Mouse (Mus musculus): Measurements from ENCODE around the gene Mier2. TPM values are rescaled to one million over a fixed set of nuclear protein-coding genes. Genes with fewer than 3 reads are reported as not detected.

Mier2 gene
- total RNA-seq, 2 experiments from 2014 or later = 48.2 to 48.4 TPM

- DNase-seq (ENCODE audit: low spot score in 2 of 2) = no peak
- intact Hi-C loops (cut with DNase I) = no loop called here
Observed at GRCm38 (mm10) chr10:79526661-79527452, 28.1 kb downstream of the Mier2 start.

- intact Hi-C loops (cut with DNase I) = no loop called here
- DNase-seq (ENCODE audit: low spot score in 2 of 2) = no peak
Observed at GRCm38 (mm10) chr10:79525456-79526325, 29.3 kb downstream of the Mier2 start.

GRCm38 (mm10) chr10:79524433-79524832, 30.6 kb downstream of the Mier2 start:
- intact Hi-C loops (cut with DNase I) = no loop called here
- DNase-seq (ENCODE audit: low spot score in 2 of 2) = no peak

- no peak for DNase-seq (ENCODE audit: low spot score in 2 of 2)
Observed at GRCm38 (mm10) chr10:79506709-79507108, 48.3 kb downstream of the Mier2 start.

GRCm38 (mm10) chr10:79502830-79503644, 52.0 kb downstream of the Mier2 start:
- intact Hi-C loops (cut with DNase I) = no loop called here
- DNase-seq (ENCODE audit: low spot score in 2 of 2) = no peak

More at GRCm38 (mm10) chr10:79506709-79507108, 48.3 kb downstream of the Mier2 start:
- intact Hi-C loops (cut with DNase I) = no loop called here

GRCm38 (mm10) chr10:79496701-79497288, 58.2 kb downstream of the Mier2 start:
- DNase-seq (ENCODE audit: low spot score in 2 of 2) = no peak
- intact Hi-C loops (cut with DNase I) = no loop called here

- intact Hi-C loops (cut with DNase I) = no loop called here
- DNase-seq (ENCODE audit: low spot score in 2 of 2) = no peak
Observed at GRCm38 (mm10) chr10:79495886-79496285, 59.1 kb downstream of the Mier2 start.

Small RNA genes within 50 kb of the gene (microRNA-seq; reads per million reads assigned to microRNA genes)
- gene Mir6909 = 0 to 0.50 reads per million in 2 experiments

Other genes with a start within 250 kb of the Mier2 start
- not detected for gene Vmn2r82, start 198.7 kb downstream of the Mier2 start, total RNA-seq (2021)
- gene Vmn2r83, start 86.5 kb downstream of the Mier2 start, total RNA-seq (2021) = not detected
- gene Plpp2, start 21.4 kb downstream of the Mier2 start, total RNA-seq (2021) = 1 to 10 TPM; 2.3 to 4.3 TPM
- gene Theg, start 32.1 kb upstream of the Mier2 start, total RNA-seq (2021) = not detected
- 10 to 100 TPM; 15.2 to 18.6 TPM for gene C2cd4c, start 58.8 kb upstream of the Mier2 start, total RNA-seq (2021)
- 10 to 100 TPM; 42.2 to 44.4 TPM for gene Shc2, start 82.7 kb upstream of the Mier2 start, total RNA-seq (2021)
- gene Odf3l2, start 90.5 kb upstream of the Mier2 start, total RNA-seq (2021) = under 1 TPM; 0.34 to 0.57 TPM
- gene Madcam1, start 109.4 kb upstream of the Mier2 start, total RNA-seq (2021) = not detected
- 10 to 100 TPM; 82.0 to 82.8 TPM for gene Tpgs1, start 114.2 kb upstream of the Mier2 start, total RNA-seq (2021)
- gene Cdc34, start 127.0 kb upstream of the Mier2 start, total RNA-seq (2021) = 10 to 100 TPM; 75.9 to 78.0 TPM
- gene Gzmm, start 133.8 kb upstream of the Mier2 start, total RNA-seq (2021) = 1 to 10 TPM; 1.5 to 2.4 TPM
- 100 to 1,000 TPM; 650 to 673 TPM for gene Bsg, start 149.3 kb upstream of the Mier2 start, total RNA-seq (2021)
- 100 to 1,000 TPM; 111 to 123 TPM for gene Hcn2, start 161.4 kb upstream of the Mier2 start, total RNA-seq (2021)
- gene Polrmt, start 191.4 kb upstream of the Mier2 start, total RNA-seq (2021) = 10 to 100 TPM; 42.1 to 45.7 TPM
- 1 to 10 TPM; 2.8 to 4.0 TPM for gene Fgf22, start 199.9 kb upstream of the Mier2 start, total RNA-seq (2021)
- 10 to 100 TPM; 90.9 to 96.0 TPM for gene Rnf126, start 211.8 kb upstream of the Mier2 start, total RNA-seq (2021)
- 1 to 10 TPM; 2.2 to 2.4 TPM for gene Fstl3, start 222.1 kb upstream of the Mier2 start, total RNA-seq (2021)
- gene Prss57, start 235.8 kb upstream of the Mier2 start, total RNA-seq (2021) = 1 to 10 TPM in 1 of 2 experiments, under 1 TPM in 1; 0.62 to 1.1 TPM
- gene Palm, start 238.4 kb upstream of the Mier2 start, total RNA-seq (2021) = 100 to 1,000 TPM; 318 to 348 TPM

Data from left cerebral cortex, postnatal 25 days (tissue).